Mouse (Mus musculus) testis, postnatal 14 days (tissue): ENCODE results near the gene Mex3a.
"Not testable (repeated sequence)": the region's sequence is repeated elsewhere in the genome, so short reads cannot be mapped to it uniquely, and the experiment has no call there.

Experiments used
- DNase-seq: peaks from one replicate; pipeline ENCODE4 v3.0.0; 2021; ENCODE audit warnings: low spot score

Mex3a gene

DNA sequence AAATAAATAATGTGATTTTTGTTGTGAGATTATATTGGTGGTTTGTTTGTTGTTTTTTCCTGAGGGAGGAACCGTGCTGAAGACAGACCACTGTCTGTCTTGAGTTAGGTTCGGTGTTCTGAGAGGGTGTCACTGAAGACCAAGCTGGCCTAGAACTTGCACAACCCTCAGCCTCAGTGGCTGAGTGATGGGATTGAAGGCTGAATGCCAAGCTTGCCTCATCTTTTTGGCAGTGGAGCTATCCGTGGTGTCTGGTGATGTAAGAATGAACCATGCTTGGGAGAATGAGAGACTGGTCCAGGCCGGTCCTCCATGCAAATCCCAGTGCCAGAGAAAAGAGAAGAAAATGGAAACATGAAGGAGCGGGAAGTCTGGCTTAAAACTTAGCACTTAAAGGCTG, 37.5 kb downstream of the Mex3a start:
- no peak for DNase-seq

- DNase-seq: no peak
These were observed 38.1 kb downstream of the Mex3a start for GRCm38 (mm10) chr3:88570341-88570740.

- no peak for DNase-seq
These were observed 39.7 kb downstream of the Mex3a start for GRCm38 (mm10) chr3:88571856-88572255.

DNA sequence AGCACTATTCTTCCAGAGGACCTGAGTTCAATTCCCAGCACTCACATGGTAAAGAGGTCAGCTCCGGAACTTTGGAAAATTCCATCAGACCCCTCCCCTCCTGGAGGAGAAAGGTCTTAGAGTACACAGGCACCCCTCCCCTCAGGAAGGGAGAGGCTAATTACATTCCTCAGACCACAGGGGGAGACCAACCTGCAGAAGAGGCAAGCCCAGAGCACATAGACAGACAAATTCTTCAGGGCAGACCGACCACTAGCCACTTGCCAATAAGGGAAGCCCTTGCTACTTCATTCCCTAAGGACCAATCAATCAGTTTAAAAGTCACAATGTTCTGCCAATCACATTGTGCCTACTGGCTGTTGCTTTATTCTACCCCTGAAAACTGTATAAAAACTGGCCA, 40.6 kb downstream of the Mex3a start:
- DNase-seq: no peak

DNA sequence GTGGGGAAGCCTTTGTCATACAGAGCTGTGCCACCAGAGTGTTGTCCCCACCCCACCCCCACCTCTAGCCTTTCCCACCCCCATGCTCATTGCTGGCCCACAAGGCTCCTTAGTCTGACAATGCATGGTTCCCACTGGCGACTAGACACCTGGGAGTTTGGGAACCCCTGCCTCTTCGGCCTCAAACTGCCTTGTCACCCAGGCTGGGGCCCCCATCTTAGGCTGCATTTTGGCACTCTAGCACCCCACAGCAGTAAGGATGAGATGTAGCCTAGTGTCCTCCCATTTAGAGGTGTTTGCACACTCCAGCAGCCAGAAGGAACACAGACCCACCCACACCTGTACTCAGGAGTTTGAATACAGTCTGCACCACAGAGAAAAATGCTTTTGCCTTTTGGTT, 41.6 kb downstream of the Mex3a start:
- no peak for DNase-seq

DNA sequence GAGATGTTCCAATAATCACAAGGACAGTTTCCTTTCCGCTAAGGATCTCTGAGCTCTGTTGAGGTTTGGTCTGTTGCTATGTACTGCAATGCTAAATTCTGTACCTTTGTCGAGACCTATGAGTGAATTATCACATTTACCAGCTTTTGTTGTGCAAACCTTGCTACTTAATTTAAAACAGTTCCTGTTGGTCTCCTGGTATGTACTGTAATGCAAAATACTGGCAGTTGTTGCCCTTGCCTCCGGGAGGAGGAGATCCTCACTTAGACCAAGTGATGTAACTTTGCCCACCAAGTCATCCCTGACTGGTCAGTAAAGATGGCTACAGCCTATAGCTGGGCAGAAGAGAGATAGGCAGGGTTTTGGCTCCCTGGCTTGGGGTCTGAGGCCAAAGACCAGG, 43.3 kb downstream of the Mex3a start, which contains the start of gene Ssr2:
Ssr2 (plus strand) TSS at position 337 of the 400 bp plus-strand sequence.
- DNase-seq: no peak

- DNase-seq: not testable (repeated sequence)
These were observed 45.7 kb downstream of the Mex3a start for GRCm38 (mm10) chr3:88577846-88578245.

- DNase-seq: no peak
These were observed 46.6 kb downstream of the Mex3a start for GRCm38 (mm10) chr3:88578498-88579424.

DNA sequence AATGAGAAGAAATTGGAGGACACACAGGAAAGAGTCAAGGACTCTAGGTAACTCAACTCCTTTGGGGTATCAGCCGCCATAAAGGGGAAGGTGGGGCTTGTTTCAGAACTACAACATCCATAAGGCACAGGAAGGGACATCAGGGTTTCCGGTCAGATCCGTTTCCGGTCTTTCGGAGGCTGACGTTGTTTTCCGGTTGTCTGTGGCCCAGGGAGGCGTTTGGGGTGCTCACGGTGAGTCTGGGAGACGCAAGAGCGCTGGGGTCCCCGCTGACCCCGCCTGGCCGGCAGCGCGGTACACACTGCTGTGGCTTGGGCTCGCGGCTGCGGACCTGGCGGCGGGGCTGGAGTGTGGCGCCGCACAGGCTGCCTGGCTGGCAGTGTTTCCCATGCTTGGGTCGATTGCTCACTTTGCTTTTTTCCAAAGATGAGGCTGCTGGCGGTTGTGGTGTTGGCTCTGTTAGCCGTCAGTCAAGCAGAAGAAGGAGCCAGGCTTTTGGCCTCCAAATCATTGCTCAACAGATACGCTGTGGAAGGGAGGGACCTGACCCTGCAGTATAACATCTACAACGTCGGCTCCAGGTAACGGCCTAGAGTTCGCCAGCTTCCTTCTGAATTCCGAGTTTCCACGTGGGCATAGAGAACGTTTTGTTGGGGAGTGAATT, 47.4 kb downstream of the Mex3a start:
- DNase-seq: peak; percentile 84

- no peak for DNase-seq
These were observed 53.6 kb downstream of the Mex3a start for GRCm38 (mm10) chr3:88585769-88586168.

GRCm38 (mm10) chr3:88586640-88587039, 54.4 kb downstream of the Mex3a start:
- no peak for DNase-seq

DNA sequence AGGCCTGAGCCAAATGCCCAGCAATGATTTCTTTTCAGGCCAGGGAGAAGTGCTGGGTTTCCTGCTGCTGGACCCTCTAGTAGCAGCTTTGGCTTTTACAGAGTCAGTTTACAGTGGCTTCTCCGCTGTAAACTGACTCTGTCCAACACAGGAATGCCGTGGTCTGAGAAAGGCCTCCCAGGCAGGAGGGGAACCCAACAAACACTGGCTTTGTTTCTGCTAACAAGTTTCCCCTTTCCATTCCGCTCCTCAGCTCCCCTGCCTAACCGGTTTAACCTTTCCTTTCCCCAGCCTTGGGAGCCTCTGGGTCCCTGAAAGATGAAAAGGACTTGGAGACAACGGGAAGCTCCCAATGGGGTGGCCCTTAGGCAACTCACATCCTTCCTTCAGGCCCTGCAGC, 58.1 kb downstream of the Mex3a start:
- no peak for DNase-seq
